Mouse (Mus musculus) MEL (cell line): ENCODE results near the gene Bag6. TPM values are rescaled to one million over a fixed set of nuclear protein-coding genes. Genes with fewer than 3 reads are reported as not detected.
A peak's percentile ranks its signal among the peaks of the same experiment; 100 is the strongest.
"Not testable (repeated sequence)": the region's sequence is repeated elsewhere in the genome, so short reads cannot be mapped to it uniquely, and the experiment has no call there.

ENCODE experiments used
- DNase-seq: peaks from one replicate; pipeline ENCODE4 v3.0.0; 2011; ENCODE audit warnings: low read depth, low spot score
- H3K27ac ChIP-seq: 2 replicates; pipeline ENCODE4 v1.5.1; 2012; ENCODE audit warnings: low read depth, mild to moderate bottlenecking, control low read depth, low read length, moderate library complexity; ENCODE audit not compliant: control insufficient read depth
- H3K27me3 ChIP-seq, 2 experiments: fragments of 150-350 bp in 1 of 2; sonication (generic) in 1 of 2; 2 replicates each; pipeline ENCODE4 v1.6.1; 2012; ENCODE audit warnings: low read length in 2 of 2, mild to moderate bottlenecking in 2 of 2, improper control_type of control experiment in 1 of 2, moderate library complexity in 1 of 2; ENCODE audit not compliant: insufficient read depth in 2 of 2, control insufficient read depth in 1 of 2
- H3K36me3 ChIP-seq, 2 experiments: 2 replicates each; pipeline ENCODE4 v1.6.1; 2012 to 2014; ENCODE audit warnings: low read length in 2 of 2, improper control_type of control experiment in 1 of 2, inconsistent platforms in 1 of 2, mild to moderate bottlenecking in 1 of 2; ENCODE audit not compliant: insufficient read depth in 2 of 2, control insufficient read depth in 1 of 2
- H3K4me1 ChIP-seq, 2 experiments: fragments of 150-350 bp in 1 of 2; sonication (generic) in 1 of 2; 2 replicates each; pipeline ENCODE4 v1.6.1; 2012; ENCODE audit warnings: low read length in 2 of 2, improper control_type of control experiment in 1 of 2, mild to moderate bottlenecking in 1 of 2; ENCODE audit not compliant: insufficient read depth in 2 of 2, control insufficient read depth in 1 of 2
- H3K4me3 ChIP-seq, 2 experiments: fragments of 150-350 bp in 1 of 2; sonication (generic) in 1 of 2; 2 replicates each; pipeline ENCODE4 v1.5.1; 2012; ENCODE audit warnings: low read depth in 2 of 2, low read length in 2 of 2, mild to moderate bottlenecking in 2 of 2, moderate library complexity in 2 of 2, control low read depth in 1 of 2, improper control_type of control experiment in 1 of 2; ENCODE audit not compliant: control insufficient read depth in 1 of 2, insufficient read depth in 1 of 2
- H3K79me2 ChIP-seq: 2 replicates; pipeline ENCODE4 v1.6.1; 2012; ENCODE audit warnings: mild to moderate bottlenecking, low read length, moderate library complexity; ENCODE audit not compliant: control insufficient read depth, poor library complexity, insufficient read depth
- H3K9ac ChIP-seq: 2 replicates; pipeline ENCODE4 v1.6.1; 2012; ENCODE audit warnings: low read depth, mild to moderate bottlenecking, control low read depth, low read length, moderate library complexity; ENCODE audit not compliant: control insufficient read depth, poor library complexity, severe bottlenecking
- H3K9me3 ChIP-seq: fragments of 150-350 bp; sonication (generic); replicated peaks from 2 replicates; pipeline ENCODE4 v1.6.1; 2012; ENCODE audit warnings: mild to moderate bottlenecking, low read length, improper control_type of control experiment, moderate library complexity; ENCODE audit not compliant: insufficient read depth
- CHD2 ChIP-seq: IDR thresholded peaks from 2 replicates; pipeline ENCODE4 v1.6.1; 2011; ENCODE audit warnings: low read length, improper control_type of control experiment
- ETS1 ChIP-seq: IDR thresholded peaks from 2 replicates; pipeline ENCODE4 v1.6.1; 2012; ENCODE audit warnings: low read depth, mild to moderate bottlenecking, inconsistent platforms, low read length, improper control_type of control experiment, moderate library complexity
- JUND ChIP-seq: IDR thresholded peaks from 2 replicates; pipeline ENCODE4 v1.6.1; 2011; ENCODE audit warnings: low read depth, mild to moderate bottlenecking, improper control_type of control experiment, low read length
- MEF2A ChIP-seq: IDR thresholded peaks from 2 replicates; pipeline ENCODE4 v1.6.1; 2014; ENCODE audit warnings: low read depth, mild to moderate bottlenecking, inconsistent platforms, low read length, improper control_type of control experiment; ENCODE audit not compliant: poor library complexity, insufficient replicate concordance, severe bottlenecking; ENCODE audit errors: extremely low read depth
- MYB ChIP-seq: IDR thresholded peaks from 2 replicates; pipeline ENCODE4 v1.6.1; 2011; ENCODE audit warnings: mild to moderate bottlenecking, low read depth, low read length, improper control_type of control experiment
- POLR2A ChIP-seq, 2 experiments: IDR thresholded peaks; 2 replicates each; pipeline ENCODE4 v1.6.1; 2011 to 2012; ENCODE audit warnings: low read length in 2 of 2, mild to moderate bottlenecking in 2 of 2, control low read depth in 1 of 2, improper control_type of control experiment in 1 of 2, low read depth in 1 of 2, moderate library complexity in 1 of 2; ENCODE audit not compliant: control insufficient read depth in 1 of 2, insufficient read depth in 1 of 2, poor library complexity in 1 of 2
- POLR2AphosphoS2 ChIP-seq: IDR thresholded peaks from 2 replicates; pipeline ENCODE4 v1.6.1; 2011; ENCODE audit warnings: low read length, improper control_type of control experiment
- SMC3 ChIP-seq: IDR thresholded peaks from 2 replicates; pipeline ENCODE4 v1.6.1; 2011; ENCODE audit warnings: low read depth, low read length, improper control_type of control experiment
- TAL1 ChIP-seq: IDR thresholded peaks from 2 replicates; pipeline ENCODE4 v1.6.1; 2012; ENCODE audit warnings: mild to moderate bottlenecking, inconsistent platforms, low read length, moderate library complexity, mixed read lengths
- TBP ChIP-seq: IDR thresholded peaks from 2 replicates; pipeline ENCODE4 v1.8.0; 2011; ENCODE audit warnings: low read depth, low read length, improper control_type of control experiment
- USF1 ChIP-seq: IDR thresholded peaks from 2 replicates; pipeline ENCODE4 v1.6.1; 2014; ENCODE audit warnings: low read depth, mild to moderate bottlenecking, inconsistent platforms, low read length, improper control_type of control experiment, moderate library complexity
- ZNF384 ChIP-seq: IDR thresholded peaks from 2 replicates; pipeline ENCODE4 v1.6.1; 2012; ENCODE audit warnings: low read depth, mild to moderate bottlenecking, inconsistent platforms, low read length, improper control_type of control experiment
- polyA plus RNA-seq, 2 experiments: library from polyadenylated mRNA; stranded (reverse) in 1 of 2; unstranded in 1 of 2; fragments of >175 nt in 1 of 2; fragments of >200 nt in 1 of 2; gene quantifications; 2 replicates each; pipeline versions ENCODE4 v1.2.1 to v1.2.4; 2012; ENCODE audit warnings: low replicate concordance in 2 of 2, low read depth in 1 of 2; ENCODE audit not compliant: insufficient read length in 2 of 2, insufficient read depth in 1 of 2, missing spikeins in 1 of 2
- total RNA-seq: library from RNA; depleted of rRNA; stranded (reverse); fragments of 300-350 nt; gene quantifications from 2 replicates; pipeline ENCODE4 v1.2.3, GENCODE M21; 2012

Gene Bag6
- total and polyA plus RNA-seq, 3 experiments, result 102 to 283 TPM; not detected in 1

GRCm38 (mm10) chr17:35124261-35124896 lies 10.6 kb upstream of the Bag6 start:
- Histone ChIP-seq H3K79me2 (peaks cover 49% of the 10 kb centered on the region), H3K36me3 (peaks cover 3 to 20% of the 10 kb centered on the region in 2 experiments; a peak in 2 of 4 replicates)
- DNase-seq, H3K4me3 ChIP-seq, H3K9me3 ChIP-seq, H3K9ac ChIP-seq, H3K4me1 ChIP-seq, H3K27me3 ChIP-seq, H3K27ac ChIP-seq: not testable (repeated sequence)

GRCm38 (mm10) chr17:35125081-35125480 lies 9.9 kb upstream of the Bag6 start:
- no peak overlapping the region for H3K9ac ChIP-seq

GRCm38 (mm10) chr17:35125578-35125977 lies 9.4 kb upstream of the Bag6 start:
- Histone ChIP-seq H3K9ac (peak overlapping the region; percentile 83), H3K9me3 (no peaks in the 10 kb centered on the region), H3K4me1 (peaks cover 6 to 8% of the 10 kb centered on the region in 2 experiments; a peak in 3 of 4 replicates), H3K27ac (0 out of 2 replicates have a peak overlapping the region, but pooled peaks have one; percentile 22), H3K36me3 (peaks cover 0 to 10% of the 10 kb centered on the region in 2 experiments; a peak in 2 of 4 replicates), H3K79me2 (peaks cover 37% of the 10 kb centered on the region), H3K27me3 (no peaks in the 10 kb centered on the region), H3K4me3 (peak overlapping the region; percentile 90 to 99)
- TF ChIP-seq MEF2A (no peak), POLR2A (IDR thresholded peaks at IDR 0.05; ENCODE audit: control insufficient read depth in 1 of 2, insufficient read depth in 1 of 2, low read depth in 1 of 2, low read length in 2 of 2, poor library complexity in 1 of 2) (no peak), JUND (no peak), ZNF384 (no peak), USF1 (no peak), SMC3 (no peak), TBP (no peak), CHD2 (no peak; the same call in 1 of the 2 replicates)
- no peak for DNase-seq

More at GRCm38 (mm10) chr17:35125081-35125480, 9.9 kb upstream of the Bag6 start:
- peak; percentile 67 for DNase-seq
- Histone ChIP-seq H3K36me3 (peaks cover 0 to 13% of the 10 kb centered on the region in 2 experiments; a peak in 2 of 4 replicates), H3K9me3 (no peaks in the 10 kb centered on the region), H3K27ac (no peak overlapping the region), H3K4me3 (no peak overlapping the region), H3K4me1 (peaks cover 6 to 8% of the 10 kb centered on the region in 2 experiments), H3K79me2 (peaks cover 42% of the 10 kb centered on the region), H3K27me3 (no peaks in the 10 kb centered on the region)
- TF ChIP-seq POLR2A (IDR thresholded peaks at IDR 0.05; ENCODE audit: control insufficient read depth in 1 of 2, insufficient read depth in 1 of 2, low read depth in 1 of 2, low read length in 2 of 2, poor library complexity in 1 of 2) (no peak), MYB (no peak), TAL1 (peak; percentile 44), POLR2AphosphoS2 (peak; percentile 29; the same call in 1 of the 2 replicates), ETS1 (peak; percentile 38; the same call in 1 of the 2 replicates)
